Mouse (Mus musculus): ENCODE data around the gene Grb7. TPM values are rescaled to one million over a fixed set of nuclear protein-coding genes. Genes with fewer than 3 reads are reported as not detected.

Gene Grb7
- total and polyA plus RNA-seq, 3 experiments, result 4.5 to 11.5 (median 8.0) TPM

- Histone ChIP-seq H3K36me3 (replicated peaks in 1 of 2; ENCODE audit: control insufficient read depth in 1 of 2, insufficient read depth in 1 of 2, low read length in 1 of 2) (no peaks in the 10 kb centered on the region), H3K4me3 (replicated peaks in 1 of 3; ENCODE audit: low read depth in 2 of 3, low read length in 2 of 3, poor library complexity in 1 of 3) (no peak overlapping the region), H3K79me2 (replicated peaks; ENCODE audit: control insufficient read depth, extremely low read depth, insufficient read depth, poor library complexity, severe bottlenecking) (no peaks in the 10 kb centered on the region), H3K4me2 (ENCODE audit: insufficient read depth, low read depth, poor library complexity, severe bottlenecking) (no peak overlapping the region), H3K9me3 (replicated peaks; ENCODE audit: low read length) (no peaks in the 10 kb centered on the region), H3K4me1 (ENCODE audit: control insufficient read depth in 1 of 2, insufficient read depth in 2 of 2) (no peaks in the 10 kb centered on the region; a peak in 1 of 4 replicates), H3K27me3 (replicated peaks) (peaks cover 82% of the 10 kb centered on the region), H3K27ac (ENCODE audit: insufficient read depth, low read depth) (no peak overlapping the region), H3K9ac (ENCODE audit: insufficient read depth, low read depth) (no peak overlapping the region)
- dilution Hi-C loops (cut with MboI; ENCODE audit: extremely low pct_ligation_motif_present, extremely low pct_unique_long_range_greater_than_20kb, low sequenced_read_pairs) (no loop called here), in situ Hi-C loops (cut with MboI; ENCODE audit: low pct_ligation_motif_present, low pct_unique_long_range_greater_than_20kb, low sequenced_read_pairs) (no loop called here)
- TF ChIP-seq ZMIZ1 (IDR thresholded peaks at IDR 0.05; ENCODE audit: low read depth, low read length) (no peak), ZC3H11A (IDR thresholded peaks at IDR 0.05; ENCODE audit: low read depth, low read length) (no peak), IRF4 (IDR thresholded peaks at IDR 0.05; ENCODE audit: low read depth, low read length) (no peak), UBTF (IDR thresholded peaks at IDR 0.05; ENCODE audit: low read depth, low read length) (no peak), ZKSCAN1 (IDR thresholded peaks at IDR 0.05; ENCODE audit: borderline replicate concordance, low read depth, low read length) (no peak), SMC3 (IDR thresholded peaks at IDR 0.05; ENCODE audit: low read depth, low read length) (no peak), E2F4 (IDR thresholded peaks at IDR 0.05; ENCODE audit: insufficient replicate concordance, low read depth, low read length) (no peak), TBP (conservative IDR thresholded peaks at IDR 0.05; ENCODE audit: low read depth, low read length) (no peak), MAFK (IDR thresholded peaks at IDR 0.05; ENCODE audit: insufficient replicate concordance, low read length) (no peak), GABPA (IDR thresholded peaks at IDR 0.05; ENCODE audit: insufficient replicate concordance, low read depth, low read length) (no peak), NRF1 (IDR thresholded peaks at IDR 0.05; ENCODE audit: low read depth, low read length) (no peak), ETS1 (conservative IDR thresholded peaks at IDR 0.05; ENCODE audit: low read depth, low read length) (no peak), CHD2 (IDR thresholded peaks at IDR 0.05; ENCODE audit: low read length) (no peak), MEF2A (IDR thresholded peaks at IDR 0.05; ENCODE audit: borderline replicate concordance, low read depth, low read length) (no peak), RAD21 (IDR thresholded peaks at IDR 0.05; ENCODE audit: low read depth, low read length) (no peak), KAT2A (IDR thresholded peaks at IDR 0.05; ENCODE audit: insufficient replicate concordance, low read length) (no peak), MYC (IDR thresholded peaks at IDR 0.05; ENCODE audit: low read depth, low read length) (no peak), TCF12 (IDR thresholded peaks at IDR 0.05; ENCODE audit: low read depth, low read length) (no peak), ZNF384 (IDR thresholded peaks at IDR 0.05; ENCODE audit: low read depth, low read length) (no peak)
- no peak for DNase-seq (ENCODE audit: extremely low read depth)
These were observed 37.3 kb upstream of the Grb7 start for GRCm38 (mm10) chr11:98408872-98409271.

GRCm38 (mm10) chr11:98409341-98409822 lies 36.8 kb upstream of the Grb7 start:
- H3K4me3 ChIP-seq (replicated peaks in 1 of 3; ENCODE audit: low read depth in 2 of 3, low read length in 2 of 3, poor library complexity in 1 of 3), result no peak overlapping the region
- in situ Hi-C loops (cut with MboI; ENCODE audit: low pct_ligation_motif_present, low pct_unique_long_range_greater_than_20kb, low sequenced_read_pairs) (no loop called here), dilution Hi-C loops (cut with MboI; ENCODE audit: extremely low pct_ligation_motif_present, extremely low pct_unique_long_range_greater_than_20kb, low sequenced_read_pairs) (no loop called here)
- H3K36me3 ChIP-seq (replicated peaks in 1 of 2; ENCODE audit: control insufficient read depth in 1 of 2, insufficient read depth in 1 of 2, low read length in 1 of 2), result no peaks in the 10 kb centered on the region
- no peaks in the 10 kb centered on the region for H3K79me2 ChIP-seq (replicated peaks; ENCODE audit: control insufficient read depth, extremely low read depth, insufficient read depth, poor library complexity, severe bottlenecking)
- H3K9ac ChIP-seq (ENCODE audit: insufficient read depth, low read depth), result no peak overlapping the region
- TF ChIP-seq CTCF (conservative IDR thresholded peaks at IDR 0.05 in 1 of 2, IDR thresholded peaks at IDR 0.05 in 1 of 2; ENCODE audit: low read depth in 2 of 2, low read length in 2 of 2) (no peak), ZNF384 (IDR thresholded peaks at IDR 0.05; ENCODE audit: low read depth, low read length) (peak; percentile 27; the same call in 1 of the 2 replicates)
- H3K4me2 ChIP-seq (ENCODE audit: insufficient read depth, low read depth, poor library complexity, severe bottlenecking), result no peak overlapping the region
- DNase-seq (ENCODE audit: extremely low read depth), result no peak
- H3K27ac ChIP-seq (ENCODE audit: insufficient read depth, low read depth), result no peak overlapping the region
- no peaks in the 10 kb centered on the region; a peak in 1 of 4 replicates for H3K4me1 ChIP-seq (ENCODE audit: control insufficient read depth in 1 of 2, insufficient read depth in 2 of 2)
- H3K9me3 ChIP-seq (replicated peaks; ENCODE audit: low read length), result no peaks in the 10 kb centered on the region
- peaks cover 87% of the 10 kb centered on the region for H3K27me3 ChIP-seq (replicated peaks)
